Mouse (Mus musculus): Measurements from ENCODE around the gene Atp5k. TPM values are rescaled to one million over a fixed set of nuclear protein-coding genes. Genes with fewer than 3 reads are reported as not detected.

The Atp5k gene
- polyA plus RNA-seq, 1 experiment from 2014 or later, result 486 TPM

Other genes with a start within 250 kb of the Atp5k start
- 43.6 and 49.0 TPM in 2 replicates for gene Dr1, start 165.6 kb downstream of the Atp5k start, polyA plus RNA-seq (2014; fragmentation: Nextera tagmentation; extraction: Ambion mirVana)
- 1.9 and 3.3 TPM in 2 replicates for gene Pigg, start 121.8 kb downstream of the Atp5k start, polyA plus RNA-seq (2014; fragmentation: Nextera tagmentation; extraction: Ambion mirVana)
- 0.21 and 0.77 TPM in 2 replicates for gene Gm42517, start 66.5 kb downstream of the Atp5k start, polyA plus RNA-seq (2014; fragmentation: Nextera tagmentation; extraction: Ambion mirVana)
- not detected in 2 replicates for gene Pde6b, start 46.1 kb downstream of the Atp5k start, polyA plus RNA-seq (2014; fragmentation: Nextera tagmentation; extraction: Ambion mirVana)
- gene Mfsd7a, start 14.4 kb upstream of the Atp5k start, polyA plus RNA-seq (2014; fragmentation: Nextera tagmentation; extraction: Ambion mirVana), result 0.42 and 0.58 TPM in 2 replicates
- 22.9 and 23.8 TPM in 2 replicates for gene Pcgf3, start 26.8 kb upstream of the Atp5k start, polyA plus RNA-seq (2014; fragmentation: Nextera tagmentation; extraction: Ambion mirVana)
- gene Cplx1, start 115.6 kb upstream of the Atp5k start, polyA plus RNA-seq (2014; fragmentation: Nextera tagmentation; extraction: Ambion mirVana), result 10.6 and 11.7 TPM in 2 replicates
- gene Gak, start 195.3 kb upstream of the Atp5k start, polyA plus RNA-seq (2014; fragmentation: Nextera tagmentation; extraction: Ambion mirVana), result 46.2 and 48.6 TPM in 2 replicates
- 31.0 and 40.1 TPM in 2 replicates for gene Tmem175, start 195.3 kb upstream of the Atp5k start, polyA plus RNA-seq (2014; fragmentation: Nextera tagmentation; extraction: Ambion mirVana)
- gene Idua, start 225.9 kb upstream of the Atp5k start, polyA plus RNA-seq (2014; fragmentation: Nextera tagmentation; extraction: Ambion mirVana), result 13.6 and 14.5 TPM in 2 replicates
- 9.6 and 9.8 TPM in 2 replicates for gene Dgkq, start 235.2 kb upstream of the Atp5k start, polyA plus RNA-seq (2014; fragmentation: Nextera tagmentation; extraction: Ambion mirVana)
- gene Slc26a1, start 241.1 kb upstream of the Atp5k start, polyA plus RNA-seq (2014; fragmentation: Nextera tagmentation; extraction: Ambion mirVana), result 1.2 and 1.6 TPM in 2 replicates